Mouse (Mus musculus) embryonic fibroblast, embryonic 13.5 days (primary cell): ENCODE measurements at regions not wholly inside any gene's neighbourhood (a gene's known extent, or its start where the extent isn't known, plus 50 kb on each side); places are given as distances from the start of the nearest gene placed in this dataset.

Experiments used
- CTCF ChIP-seq: IDR thresholded peaks from 2 replicates; pipeline ENCODE4 v1.5.1; 2011; ENCODE audit warnings: mild to moderate bottlenecking, control low read depth, low read length, moderate library complexity, borderline replicate concordance; ENCODE audit not compliant: insufficient read depth
- POLR2A ChIP-seq: IDR thresholded peaks from 2 replicates; pipeline ENCODE4 v1.6.1; 2011; ENCODE audit warnings: low read depth, mild to moderate bottlenecking, control low read depth, low read length, moderate library complexity

DNA sequence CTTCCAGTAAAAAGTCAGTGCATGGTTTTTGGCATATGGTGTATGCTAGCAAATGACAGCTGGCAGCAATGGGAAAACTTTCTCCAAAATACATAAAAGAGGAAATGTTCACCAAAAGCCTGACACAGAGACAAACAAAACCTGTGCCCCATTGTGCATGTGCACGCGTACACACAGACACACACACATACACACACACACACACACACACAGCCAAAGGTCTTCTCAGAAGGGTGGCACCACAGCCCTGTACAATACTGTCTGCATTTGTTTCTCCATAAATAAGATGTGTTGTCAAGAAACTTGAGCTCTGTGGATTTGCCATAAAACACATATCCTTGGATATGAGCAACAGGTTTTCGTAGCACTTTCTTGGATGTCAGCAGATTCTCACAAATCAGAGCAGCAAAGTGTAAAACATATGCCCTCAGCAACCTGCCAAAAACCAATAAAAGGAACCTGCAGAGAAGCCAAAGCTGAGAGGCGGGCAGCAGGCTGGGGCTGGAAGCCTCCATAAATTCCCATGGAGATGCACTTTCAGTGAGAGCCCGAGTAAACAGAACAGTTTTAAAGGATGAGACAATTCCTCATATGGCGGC, 60.5 kb upstream of the Ddit4l start:
- TF ChIP-seq CTCF (no peak), POLR2A (no peak)
